Mouse (Mus musculus) MEL (cell line): Measurements from ENCODE around the gene Abhd2. TPM values are rescaled to one million over a fixed set of nuclear protein-coding genes. Genes with fewer than 3 reads are reported as not detected.

ENCODE experiments used
- DNase-seq: peaks from one replicate; pipeline ENCODE4 v3.0.0; 2011; ENCODE audit warnings: low read depth, low spot score
- H3K27ac ChIP-seq: 2 replicates; pipeline ENCODE4 v1.5.1; 2012; ENCODE audit warnings: low read depth, mild to moderate bottlenecking, control low read depth, low read length, moderate library complexity; ENCODE audit not compliant: control insufficient read depth
- H3K27me3 ChIP-seq, 2 experiments: fragments of 150-350 bp in 1 of 2; sonication (generic) in 1 of 2; 2 replicates each; pipeline ENCODE4 v1.6.1; 2012; ENCODE audit warnings: low read length in 2 of 2, mild to moderate bottlenecking in 2 of 2, improper control_type of control experiment in 1 of 2, moderate library complexity in 1 of 2; ENCODE audit not compliant: insufficient read depth in 2 of 2, control insufficient read depth in 1 of 2
- H3K36me3 ChIP-seq, 2 experiments: 2 replicates each; pipeline ENCODE4 v1.6.1; 2012 to 2014; ENCODE audit warnings: low read length in 2 of 2, improper control_type of control experiment in 1 of 2, inconsistent platforms in 1 of 2, mild to moderate bottlenecking in 1 of 2; ENCODE audit not compliant: insufficient read depth in 2 of 2, control insufficient read depth in 1 of 2
- H3K4me1 ChIP-seq, 2 experiments: fragments of 150-350 bp in 1 of 2; sonication (generic) in 1 of 2; 2 replicates each; pipeline ENCODE4 v1.6.1; 2012; ENCODE audit warnings: low read length in 2 of 2, improper control_type of control experiment in 1 of 2, mild to moderate bottlenecking in 1 of 2; ENCODE audit not compliant: insufficient read depth in 2 of 2, control insufficient read depth in 1 of 2
- H3K4me3 ChIP-seq, 2 experiments: fragments of 150-350 bp in 1 of 2; sonication (generic) in 1 of 2; 2 replicates each; pipeline ENCODE4 v1.5.1; 2012; ENCODE audit warnings: low read depth in 2 of 2, low read length in 2 of 2, mild to moderate bottlenecking in 2 of 2, moderate library complexity in 2 of 2, control low read depth in 1 of 2, improper control_type of control experiment in 1 of 2; ENCODE audit not compliant: control insufficient read depth in 1 of 2, insufficient read depth in 1 of 2
- H3K79me2 ChIP-seq: 2 replicates; pipeline ENCODE4 v1.6.1; 2012; ENCODE audit warnings: mild to moderate bottlenecking, low read length, moderate library complexity; ENCODE audit not compliant: control insufficient read depth, poor library complexity, insufficient read depth
- H3K9ac ChIP-seq: 2 replicates; pipeline ENCODE4 v1.6.1; 2012; ENCODE audit warnings: low read depth, mild to moderate bottlenecking, control low read depth, low read length, moderate library complexity; ENCODE audit not compliant: control insufficient read depth, poor library complexity, severe bottlenecking
- H3K9me3 ChIP-seq: fragments of 150-350 bp; sonication (generic); replicated peaks from 2 replicates; pipeline ENCODE4 v1.6.1; 2012; ENCODE audit warnings: mild to moderate bottlenecking, low read length, improper control_type of control experiment, moderate library complexity; ENCODE audit not compliant: insufficient read depth
- CHD2 ChIP-seq: IDR thresholded peaks from 2 replicates; pipeline ENCODE4 v1.6.1; 2011; ENCODE audit warnings: low read length, improper control_type of control experiment
- CTCF ChIP-seq, 3 experiments: IDR thresholded peaks in 2 of 3; conservative IDR thresholded peaks in 1 of 3; 2 replicates each; pipeline ENCODE4 v1.5.1; 2011 to 2012; ENCODE audit warnings: low read length in 3 of 3, low read depth in 2 of 3, mild to moderate bottlenecking in 2 of 3, improper control_type of control experiment in 1 of 3, inconsistent platforms in 1 of 3, mixed read lengths in 1 of 3, moderate library complexity in 1 of 3; ENCODE audit not compliant: control insufficient read depth in 1 of 3, insufficient read depth in 1 of 3, poor library complexity in 1 of 3, severe bottlenecking in 1 of 3
- E2F4 ChIP-seq: IDR thresholded peaks from 2 replicates; pipeline ENCODE4 v1.6.1; 2011; ENCODE audit warnings: low read depth, low read length, improper control_type of control experiment, borderline replicate concordance
- ELF1 ChIP-seq: IDR thresholded peaks from 2 replicates; pipeline ENCODE4 v1.6.1; 2014; ENCODE audit warnings: low read depth, mild to moderate bottlenecking, inconsistent platforms, low read length, improper control_type of control experiment, moderate library complexity
- ETS1 ChIP-seq: IDR thresholded peaks from 2 replicates; pipeline ENCODE4 v1.6.1; 2012; ENCODE audit warnings: low read depth, mild to moderate bottlenecking, inconsistent platforms, low read length, improper control_type of control experiment, moderate library complexity
- HCFC1 ChIP-seq: IDR thresholded peaks from 2 replicates; pipeline ENCODE4 v1.6.1; 2012; ENCODE audit warnings: low read depth, mild to moderate bottlenecking, inconsistent platforms, low read length, improper control_type of control experiment, moderate library complexity
- MAFK ChIP-seq: IDR thresholded peaks from 2 replicates; pipeline ENCODE4 v1.6.1; 2011; ENCODE audit warnings: low read depth, mild to moderate bottlenecking, low read length, improper control_type of control experiment, borderline replicate concordance
- MAX ChIP-seq: IDR thresholded peaks from 2 replicates; pipeline ENCODE4 v1.6.1; 2011; ENCODE audit warnings: low read length, improper control_type of control experiment
- MAZ ChIP-seq: IDR thresholded peaks from 2 replicates; pipeline ENCODE4 v1.6.1; 2012; ENCODE audit warnings: low read depth, mild to moderate bottlenecking, inconsistent platforms, low read length, improper control_type of control experiment
- MXI1 ChIP-seq: IDR thresholded peaks from 2 replicates; pipeline ENCODE4 v1.6.1; 2011; ENCODE audit warnings: mild to moderate bottlenecking, low read depth, low read length, improper control_type of control experiment
- NRF1 ChIP-seq: IDR thresholded peaks from 2 replicates; pipeline ENCODE4 v1.6.1; 2014; ENCODE audit warnings: low read depth, mild to moderate bottlenecking, inconsistent platforms, low read length, improper control_type of control experiment, moderate library complexity; ENCODE audit not compliant: poor library complexity, insufficient read depth, severe bottlenecking
- POLR2A ChIP-seq, 2 experiments: IDR thresholded peaks; 2 replicates each; pipeline ENCODE4 v1.6.1; 2011 to 2012; ENCODE audit warnings: low read length in 2 of 2, mild to moderate bottlenecking in 2 of 2, control low read depth in 1 of 2, improper control_type of control experiment in 1 of 2, low read depth in 1 of 2, moderate library complexity in 1 of 2; ENCODE audit not compliant: control insufficient read depth in 1 of 2, insufficient read depth in 1 of 2, poor library complexity in 1 of 2
- POLR2AphosphoS2 ChIP-seq: IDR thresholded peaks from 2 replicates; pipeline ENCODE4 v1.6.1; 2011; ENCODE audit warnings: low read length, improper control_type of control experiment
- POLR2AphosphoS5 ChIP-seq: IDR thresholded peaks from 2 replicates; pipeline ENCODE4 v1.6.1; 2012; ENCODE audit warnings: low read depth, borderline replicate concordance, mild to moderate bottlenecking, inconsistent platforms, low read length, moderate library complexity, mixed read lengths
- SIN3A ChIP-seq: IDR thresholded peaks from 2 replicates; pipeline ENCODE4 v1.6.1; 2012; ENCODE audit warnings: low read length, improper control_type of control experiment, inconsistent platforms
- TAL1 ChIP-seq: IDR thresholded peaks from 2 replicates; pipeline ENCODE4 v1.6.1; 2012; ENCODE audit warnings: mild to moderate bottlenecking, inconsistent platforms, low read length, moderate library complexity, mixed read lengths
- TBP ChIP-seq: IDR thresholded peaks from 2 replicates; pipeline ENCODE4 v1.8.0; 2011; ENCODE audit warnings: low read depth, low read length, improper control_type of control experiment
- TCF12 ChIP-seq: IDR thresholded peaks from 2 replicates; pipeline ENCODE4 v1.6.1; 2014; ENCODE audit warnings: low read depth, mild to moderate bottlenecking, inconsistent platforms, low read length, improper control_type of control experiment, moderate library complexity
- UBTF ChIP-seq: IDR thresholded peaks from 2 replicates; pipeline ENCODE4 v1.6.1; 2012; ENCODE audit warnings: low read depth, mild to moderate bottlenecking, inconsistent platforms, low read length, improper control_type of control experiment, moderate library complexity, borderline replicate concordance; ENCODE audit not compliant: insufficient read depth
- USF1 ChIP-seq: IDR thresholded peaks from 2 replicates; pipeline ENCODE4 v1.6.1; 2014; ENCODE audit warnings: low read depth, mild to moderate bottlenecking, inconsistent platforms, low read length, improper control_type of control experiment, moderate library complexity
- USF2 ChIP-seq, 2 experiments: IDR thresholded peaks; 2 replicates each; pipeline ENCODE4 v1.6.1; 2011 to 2012; ENCODE audit warnings: improper control_type of control experiment in 2 of 2, low read length in 2 of 2, borderline replicate concordance in 1 of 2, inconsistent platforms in 1 of 2, low read depth in 1 of 2, mild to moderate bottlenecking in 1 of 2; ENCODE audit not compliant: insufficient read depth in 1 of 2
- polyA plus RNA-seq, 2 experiments: library from polyadenylated mRNA; stranded (reverse) in 1 of 2; unstranded in 1 of 2; fragments of >175 nt in 1 of 2; fragments of >200 nt in 1 of 2; gene quantifications; 2 replicates each; pipeline versions ENCODE4 v1.2.1 to v1.2.4; 2012; ENCODE audit warnings: low replicate concordance in 2 of 2, low read depth in 1 of 2; ENCODE audit not compliant: insufficient read length in 2 of 2, insufficient read depth in 1 of 2, missing spikeins in 1 of 2
- total RNA-seq: library from RNA; depleted of rRNA; stranded (reverse); fragments of 300-350 nt; gene quantifications from 2 replicates; pipeline ENCODE4 v1.2.3, GENCODE M21; 2012

Abhd2 gene
- total and polyA plus RNA-seq, 3 experiments: 13.6 to 32.0 TPM; not detected in 1

- no peak for DNase-seq
- no peak overlapping the region for H3K9ac ChIP-seq
- H3K36me3 ChIP-seq: peaks cover 0 to 8% of the 10 kb centered on the region in 2 experiments; a peak in 2 of 4 replicates
- no peak overlapping the region for H3K4me3 ChIP-seq
- H3K4me1 ChIP-seq: peaks cover 0 to 5% of the 10 kb centered on the region in 2 experiments; a peak in 2 of 4 replicates
- H3K9me3 ChIP-seq: no peaks in the 10 kb centered on the region
- TF ChIP-seq ETS1 (no peak), POLR2A (IDR thresholded peaks at IDR 0.05; ENCODE audit: control insufficient read depth in 1 of 2, insufficient read depth in 1 of 2, low read depth in 1 of 2, low read length in 2 of 2, poor library complexity in 1 of 2) (no peak), POLR2AphosphoS5 (no peak), MAZ (no peak), TCF12 (no peak), MAFK (no peak), ELF1 (no peak), CHD2 (no peak), USF2 (IDR thresholded peaks at IDR 0.05; ENCODE audit: borderline replicate concordance in 1 of 2, insufficient read depth in 1 of 2, low read depth in 1 of 2, low read length in 2 of 2) (no peak), TAL1 (no peak), CTCF (IDR thresholded peaks at IDR 0.05 in 2 of 3, conservative IDR thresholded peaks at IDR 0.05 in 1 of 3; ENCODE audit: control insufficient read depth in 1 of 3, insufficient read depth in 1 of 3, low read depth in 2 of 3, low read length in 3 of 3, poor library complexity in 1 of 3, severe bottlenecking in 1 of 3) (no peak), TBP (no peak), POLR2AphosphoS2 (no peak), UBTF (no peak), MAX (no peak), E2F4 (no peak), USF1 (no peak), NRF1 (no peak), SIN3A (no peak)
- no peak overlapping the region for H3K27ac ChIP-seq
- H3K27me3 ChIP-seq: no peaks in the 10 kb centered on the region
- H3K79me2 ChIP-seq: peaks cover 3% of the 10 kb centered on the region; the same call in 1 of the 2 replicates
Measured at GRCm38 (mm10) chr7:79393924-79394323, 120.9 kb downstream of the Abhd2 start.

GRCm38 (mm10) chr7:79394666-79395065, 121.7 kb downstream of the Abhd2 start:
- H3K4me1 ChIP-seq: peaks cover 0 to 5% of the 10 kb centered on the region in 2 experiments; a peak in 2 of 4 replicates
- no peak overlapping the region for H3K27ac ChIP-seq
- H3K4me3 ChIP-seq: no peak overlapping the region
- TF ChIP-seq HCFC1 (no peak), E2F4 (no peak), POLR2A (IDR thresholded peaks at IDR 0.05; ENCODE audit: control insufficient read depth in 1 of 2, insufficient read depth in 1 of 2, low read depth in 1 of 2, low read length in 2 of 2, poor library complexity in 1 of 2) (no peak), POLR2AphosphoS2 (no peak), TBP (no peak), MXI1 (no peak), MAZ (no peak)
- DNase-seq: no peak
- H3K9ac ChIP-seq: no peak overlapping the region
- peaks cover 3% of the 10 kb centered on the region; the same call in 1 of the 2 replicates for H3K79me2 ChIP-seq
- H3K27me3 ChIP-seq: no peaks in the 10 kb centered on the region
- H3K9me3 ChIP-seq: no peaks in the 10 kb centered on the region
- peaks cover 0 to 8% of the 10 kb centered on the region in 2 experiments; a peak in 2 of 4 replicates for H3K36me3 ChIP-seq
